Mouse (Mus musculus) MN1 (cell line): Measurements from ENCODE around the gene Gm10306.
A peak's percentile ranks its signal among the peaks of the same experiment; 100 is the strongest.

Source experiments
- DNase-seq: peaks from one replicate; pipeline ENCODE4 v3.0.0-alpha.2; 2016; ENCODE audit warnings: low spot score

The Gm10306 gene

DNA sequence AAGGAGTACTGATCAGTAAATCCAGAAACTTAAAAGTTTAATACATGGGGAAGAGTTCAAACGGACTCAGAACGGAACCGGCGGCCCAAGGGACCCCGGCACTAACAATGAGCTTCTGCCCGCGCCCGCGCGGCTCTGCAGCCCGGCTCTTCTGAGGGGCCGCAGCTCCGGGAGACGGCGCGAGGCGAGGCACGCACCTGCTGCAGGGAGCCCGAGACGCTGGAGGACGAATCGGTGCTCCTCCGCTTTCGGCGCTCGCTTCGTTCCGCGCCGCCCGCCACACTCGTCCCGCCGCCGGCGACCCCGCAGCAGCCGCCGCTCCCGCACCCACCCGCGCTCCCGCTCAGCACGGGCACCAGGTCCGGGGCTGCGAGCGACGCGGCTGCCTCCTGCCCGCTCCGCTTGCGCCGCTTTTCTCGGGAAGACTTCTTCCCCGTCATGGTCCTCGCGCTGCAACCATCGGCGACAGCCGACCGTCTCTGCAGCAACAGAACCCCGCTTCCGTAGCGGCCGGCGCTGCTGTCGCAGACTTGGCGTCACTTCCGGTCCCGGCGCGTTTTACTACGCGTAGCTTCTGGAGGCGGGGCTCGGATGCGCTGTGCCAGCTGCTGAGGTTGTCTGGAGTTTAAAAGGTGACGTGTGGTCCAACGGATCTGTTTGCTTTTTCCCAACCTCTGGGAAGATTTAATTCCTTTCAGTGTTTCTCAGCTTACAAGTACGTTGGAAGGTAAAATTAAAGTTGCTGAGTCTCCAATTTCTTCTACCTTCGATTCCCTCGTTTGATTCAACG lies at the start of gene Gm10306, which contains the start of gene Caap1:
Gene Gm10306, plus strand, starts transcription at position 282 of the 790 bp plus-strand sequence.
Gene Caap1, minus strand, starts transcription at position 532 of the 790 bp plus-strand sequence.
- peak; percentile 90 for DNase-seq

DNA sequence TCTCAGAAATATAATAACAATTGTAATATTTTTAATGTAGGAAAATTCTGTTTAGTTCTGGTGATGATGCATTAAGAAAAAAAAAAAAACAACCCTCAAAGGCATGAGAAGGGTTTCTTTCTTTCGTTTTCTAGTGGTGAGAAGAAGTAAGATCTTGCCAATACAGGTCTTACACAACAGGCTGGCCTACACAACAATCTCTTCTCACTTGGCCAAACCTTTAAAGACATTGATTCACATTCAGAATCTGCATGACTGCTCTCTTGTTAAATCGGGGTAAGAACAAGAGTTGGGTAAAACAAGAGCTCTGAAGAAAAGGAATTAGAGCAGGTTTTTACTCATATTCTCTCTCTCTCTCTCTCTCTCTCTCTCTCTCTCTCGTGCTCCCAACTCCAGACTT lies 41.0 kb upstream of the Gm10306 start:
- no peak for DNase-seq

- peak; percentile 66 for DNase-seq
These were observed 38.7 kb upstream of the Gm10306 start for GRCm38 (mm10) chr4:94517631-94518030.

GRCm38 (mm10) chr4:94523321-94523720 lies 33.0 kb upstream of the Gm10306 start:
- peak; percentile 9 for DNase-seq

- DNase-seq, result no peak
These were observed 26.9 kb upstream of the Gm10306 start for GRCm38 (mm10) chr4:94529448-94529847.

DNA sequence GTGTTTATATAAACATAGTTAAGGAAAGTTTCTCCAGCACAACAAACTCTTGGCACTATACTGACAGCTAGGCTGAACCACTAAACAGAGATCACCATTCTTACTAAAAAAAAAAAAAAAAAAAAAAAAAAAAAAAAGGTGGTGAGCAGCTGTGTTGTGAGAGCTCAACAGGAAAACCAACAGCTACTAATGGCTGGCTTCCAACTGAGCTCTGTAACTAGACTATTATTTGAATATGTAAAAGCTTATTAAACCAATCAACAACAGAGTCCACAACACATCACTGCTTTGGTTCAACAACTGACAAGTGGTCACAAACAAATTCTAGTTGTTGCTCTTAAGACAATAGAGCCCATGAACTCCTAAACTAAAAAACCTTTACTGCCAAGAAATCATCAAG lies 23.1 kb upstream of the Gm10306 start:
- no peak for DNase-seq

DNA sequence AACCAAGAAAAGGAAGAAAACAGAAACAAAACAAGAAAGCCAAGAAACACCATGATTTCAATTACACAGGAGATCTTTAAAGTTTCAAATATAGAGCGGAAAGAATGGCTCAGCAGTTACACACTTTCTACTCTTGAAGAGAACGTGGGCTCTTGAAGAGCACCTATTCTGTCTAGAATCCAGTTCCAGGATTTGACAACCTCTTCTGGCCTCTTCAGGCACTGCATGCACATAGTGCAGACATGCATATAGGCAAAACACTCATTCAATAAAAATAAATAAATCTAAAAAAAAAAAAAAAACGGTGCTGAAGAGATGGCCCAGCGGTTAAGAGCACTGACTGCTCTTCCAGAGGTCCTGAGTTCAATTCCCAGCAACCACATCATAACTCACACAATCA lies 13.3 kb upstream of the Gm10306 start:
- no peak for DNase-seq

- DNase-seq, result peak; percentile 76
These were observed 12.0 kb upstream of the Gm10306 start for GRCm38 (mm10) chr4:94544321-94544720.

DNA sequence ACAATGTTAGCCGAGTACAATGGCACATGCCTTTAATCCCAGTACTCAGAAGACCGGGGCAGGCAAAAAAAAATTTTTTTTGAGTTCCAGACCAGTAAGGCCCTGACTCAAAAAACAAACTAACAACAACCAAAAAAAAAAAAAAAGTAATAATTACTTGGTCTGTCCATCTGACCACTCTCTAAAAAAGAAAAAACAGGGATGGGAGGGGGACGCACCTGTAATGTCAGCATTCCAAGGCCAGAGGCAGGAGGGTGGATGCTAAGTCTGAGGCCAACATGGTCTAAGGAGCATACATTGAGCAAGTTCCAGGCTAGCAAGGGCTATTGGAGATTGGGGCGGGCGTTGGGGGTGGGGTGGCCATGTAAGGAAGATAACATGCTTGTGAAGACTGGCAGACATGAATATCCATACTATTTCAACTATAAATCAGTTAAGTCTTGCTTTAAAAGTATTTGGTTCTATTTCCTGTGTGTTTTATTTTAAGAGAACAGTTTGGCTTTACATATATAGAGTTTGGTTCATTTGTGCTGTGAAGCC lies 1.3 kb upstream of the Gm10306 start:
- no peak for DNase-seq

DNA sequence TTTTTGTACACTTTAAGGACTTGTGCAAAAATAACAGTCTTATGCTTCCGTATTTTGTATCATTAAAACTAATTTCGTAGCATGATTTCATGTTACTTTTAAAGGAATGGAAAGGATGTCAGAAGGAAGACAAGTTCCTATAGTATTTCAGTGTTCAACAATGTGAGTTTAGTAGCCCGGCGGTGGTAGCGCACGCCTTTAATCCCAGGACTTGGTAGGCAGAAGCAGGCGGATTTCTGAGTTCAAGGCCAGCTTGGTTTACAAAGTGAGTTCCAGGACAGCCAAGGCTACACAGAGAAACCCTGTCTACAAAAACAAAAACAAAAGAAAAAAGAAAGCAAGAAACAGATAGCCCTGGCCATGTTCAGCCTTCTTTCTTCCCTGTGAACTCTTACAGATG lies 799 bp downstream of the Gm10306 start:
- DNase-seq, result no peak

DNA sequence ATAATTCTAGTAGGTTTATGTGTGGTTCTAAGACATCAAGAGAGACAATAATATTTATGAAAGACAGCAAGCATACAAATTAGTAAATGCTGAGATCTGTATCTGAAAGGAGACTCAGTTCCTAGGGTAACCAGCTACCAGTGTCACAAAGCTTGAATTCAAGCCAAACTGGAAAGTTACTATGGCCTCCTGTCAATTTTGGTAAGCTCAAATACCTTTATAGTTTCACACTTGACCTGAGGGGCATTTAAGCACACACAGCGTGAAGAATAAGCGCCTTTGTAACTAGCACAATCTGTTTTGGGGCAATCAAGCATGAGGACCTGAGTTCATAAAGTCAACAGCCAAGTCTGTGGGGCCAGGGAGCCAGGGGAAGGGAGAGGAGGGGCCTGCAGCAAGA lies 2.9 kb downstream of the Gm10306 start:
- no peak for DNase-seq

- DNase-seq, result no peak
These were observed 4.0 kb downstream of the Gm10306 start for GRCm38 (mm10) chr4:94560316-94560715.

DNA sequence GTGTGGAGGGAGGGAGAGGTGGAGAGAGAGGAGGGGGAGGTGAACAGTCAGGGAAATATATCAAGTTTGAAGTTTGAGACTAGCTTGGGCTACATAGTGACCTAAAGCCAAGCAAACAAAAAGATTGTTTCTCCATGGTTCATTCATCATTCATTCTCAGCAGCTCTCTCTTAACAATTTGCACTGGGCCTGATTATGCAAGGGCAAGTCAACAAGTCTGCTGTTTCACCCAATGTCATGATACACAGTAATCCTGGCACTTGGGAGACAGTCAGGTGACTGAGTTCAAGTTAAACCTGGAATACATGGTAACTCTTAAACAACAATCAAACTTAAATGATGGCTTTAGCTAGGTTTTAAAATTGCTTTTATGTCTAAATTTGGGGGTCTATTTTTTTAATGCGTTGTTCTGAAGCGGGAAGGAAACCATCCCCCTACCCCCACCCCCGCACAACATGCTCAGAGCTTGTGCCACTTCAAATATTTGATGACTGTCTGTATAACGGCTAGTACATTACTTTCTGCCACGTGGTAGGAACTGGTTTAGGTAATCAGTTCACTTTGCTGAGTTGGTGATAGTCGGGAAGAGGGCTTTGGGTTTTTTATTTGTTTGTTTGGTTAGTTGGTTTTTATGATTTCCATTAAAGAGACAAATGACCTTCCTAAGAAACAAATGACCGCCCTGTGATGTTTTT lies 5.8 kb downstream of the Gm10306 start:
- no peak for DNase-seq

DNA sequence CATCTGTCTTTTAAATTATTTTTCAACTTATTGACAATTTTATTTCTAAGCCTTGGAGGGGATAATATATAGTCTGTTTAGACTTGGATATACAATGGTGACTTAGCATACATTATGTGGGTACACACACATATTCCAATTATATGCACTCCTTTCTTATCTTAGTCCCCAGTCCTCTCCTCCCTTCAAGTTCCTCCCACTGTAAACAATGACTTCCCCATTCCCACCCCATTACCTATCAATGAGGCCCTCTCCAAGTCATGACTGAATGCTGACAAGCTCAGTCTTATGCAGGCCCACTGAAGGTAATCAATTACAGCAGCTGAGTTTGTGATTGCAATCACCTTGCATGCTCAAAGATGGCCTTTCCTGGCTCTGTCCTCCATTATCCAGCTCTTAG lies 8.0 kb downstream of the Gm10306 start:
- DNase-seq, result no peak

DNA sequence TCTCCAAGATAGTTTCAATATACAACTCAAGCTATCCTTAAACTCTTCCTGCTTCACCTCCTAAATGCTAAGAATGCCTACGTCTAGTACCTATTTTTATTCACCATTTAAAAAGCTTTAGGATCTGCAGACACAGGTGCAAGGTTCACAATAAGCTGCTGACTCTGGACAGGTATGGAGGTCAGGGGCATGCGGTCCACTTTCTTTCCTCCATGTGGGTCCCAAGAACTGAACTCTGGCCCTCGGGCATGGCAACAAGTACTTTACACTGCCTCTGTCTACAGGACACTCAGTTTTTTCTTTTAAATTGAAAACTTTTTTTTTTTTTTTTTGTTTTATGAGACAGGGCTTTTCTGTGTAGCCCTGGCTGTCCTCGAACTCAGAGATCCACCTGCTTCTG lies 16.3 kb downstream of the Gm10306 start:
- DNase-seq, result no peak

GRCm38 (mm10) chr4:94591765-94592381 lies 35.5 kb downstream of the Gm10306 start:
- DNase-seq, result no peak

DNA sequence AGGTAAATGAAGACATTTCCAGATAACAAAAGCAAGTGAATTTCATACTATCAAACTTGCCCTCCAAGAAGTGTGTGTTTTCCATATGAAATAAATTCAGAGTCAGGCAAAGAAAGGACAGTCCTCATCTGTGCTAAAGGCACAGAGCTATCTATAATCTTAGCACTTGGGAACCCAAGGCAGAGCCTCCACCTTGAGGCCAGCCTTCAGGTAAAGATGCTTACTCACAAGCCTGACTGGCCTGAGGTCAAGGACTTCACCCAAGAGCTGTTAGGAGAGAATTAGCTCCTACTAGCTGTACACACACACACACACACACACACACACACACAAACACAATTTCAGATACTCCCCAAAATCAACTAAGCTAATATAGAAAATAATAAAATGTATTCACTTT lies 36.4 kb downstream of the Gm10306 start:
- no peak for DNase-seq

DNA sequence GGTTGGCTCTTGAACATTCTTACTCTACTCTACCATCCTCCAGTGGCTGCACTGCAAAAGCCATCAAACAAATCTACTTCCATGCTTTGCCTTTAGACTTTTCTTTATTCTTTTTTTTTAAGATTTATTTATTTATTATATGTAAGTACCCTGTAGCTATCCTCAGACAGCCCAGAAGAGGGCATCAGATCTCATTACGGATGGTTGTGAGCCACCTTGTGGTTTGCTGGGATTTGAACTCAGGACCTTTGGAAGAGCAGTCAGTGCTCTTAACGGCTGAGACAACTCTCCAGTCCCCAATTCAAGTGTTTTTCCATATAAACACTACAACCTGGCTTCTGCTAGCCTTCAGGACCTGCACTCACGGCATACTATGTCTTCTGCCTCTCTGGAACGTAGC lies 45.0 kb downstream of the Gm10306 start:
- DNase-seq, result no peak

- DNase-seq, result peak; percentile 41
These were observed 46.2 kb downstream of the Gm10306 start for GRCm38 (mm10) chr4:94602496-94603030.

DNA sequence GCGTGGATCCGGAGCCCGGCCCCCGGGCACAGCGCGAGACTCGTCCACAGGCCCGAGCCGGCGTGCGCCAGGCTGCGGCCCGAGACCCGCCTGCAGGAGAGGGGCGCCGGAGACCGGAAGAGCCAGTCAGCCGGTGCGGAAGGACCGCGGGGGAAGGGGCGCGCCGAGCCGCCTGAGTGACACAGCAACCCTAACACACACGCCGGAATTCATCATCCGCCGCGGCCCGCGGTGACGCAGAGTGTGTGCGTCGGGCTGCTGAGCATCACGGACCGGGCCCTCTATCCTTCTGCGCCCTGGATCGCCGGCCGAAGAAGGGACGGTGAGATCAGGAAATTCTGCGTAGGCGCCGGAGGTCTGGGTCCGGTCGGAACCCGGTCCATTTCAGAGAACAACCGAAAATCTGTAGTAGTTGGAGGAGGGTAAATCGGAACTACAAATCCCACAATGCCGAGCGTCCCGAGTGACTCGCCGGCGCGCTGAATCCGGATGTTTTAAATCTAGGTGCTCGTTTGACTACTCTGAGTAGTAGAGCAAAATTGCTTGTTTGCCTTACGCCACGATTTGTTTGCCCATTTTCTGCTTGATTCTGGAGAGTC lies 46.8 kb downstream of the Gm10306 start, which contains the start of gene Plaa:
Gene Plaa, minus strand, starts transcription at position 214 of the 599 bp plus-strand sequence.
- peak; percentile 87 for DNase-seq

DNA sequence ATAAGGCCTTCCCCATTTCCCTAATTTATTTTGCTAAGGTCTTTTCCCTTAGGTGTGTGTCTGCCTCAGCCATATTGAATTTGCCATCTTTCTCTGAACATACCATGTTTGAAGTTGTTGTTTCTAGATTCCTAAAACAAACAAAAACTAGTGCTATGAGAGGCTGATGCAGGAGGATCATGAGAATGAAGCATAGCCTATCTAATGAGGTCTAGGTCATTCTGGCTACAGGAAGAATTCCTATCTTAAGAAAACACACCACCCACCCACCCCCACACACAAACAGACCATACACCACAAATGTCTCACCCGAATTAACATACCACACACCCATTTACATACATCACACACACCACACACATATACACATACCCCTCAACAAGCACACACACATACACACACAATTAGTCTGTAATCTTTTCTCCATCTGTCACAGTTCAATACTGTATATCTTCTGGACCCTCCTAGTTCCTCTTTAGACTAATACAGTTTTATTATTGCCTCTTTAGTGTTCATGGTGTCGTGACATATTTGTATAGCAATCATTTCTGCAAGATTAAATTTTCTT lies 48.2 kb downstream of the Gm10306 start:
- no peak for DNase-seq

- no peak for DNase-seq
These were observed 49.2 kb downstream of the Gm10306 start for GRCm38 (mm10) chr4:94605591-94605990.
